Comparison of ENCODE assay signal across 7 mouse cellular contexts in the genomic region with DNA sequence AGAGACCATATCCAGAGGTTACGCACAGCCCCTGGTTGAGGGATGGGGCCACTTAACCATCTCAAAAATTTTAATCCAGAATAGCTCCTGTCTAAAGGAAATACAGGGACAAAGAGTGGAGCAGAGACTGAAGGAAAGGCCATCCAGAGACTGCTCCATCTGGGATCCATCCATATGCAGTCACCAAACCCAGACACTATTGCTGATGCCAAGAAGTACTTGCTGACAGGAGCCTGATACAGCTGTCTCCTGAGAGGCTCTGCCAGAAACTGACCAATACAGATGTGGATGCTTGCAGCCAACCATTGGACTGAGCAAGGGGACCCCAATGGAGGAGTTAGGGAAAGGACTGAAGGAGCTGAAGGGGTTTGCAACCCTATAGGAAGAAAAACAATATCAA. TPM values are rescaled to one million over a fixed set of nuclear protein-coding genes. Genes with fewer than 3 reads are reported as not detected.
DNase-seq lines count a peak whose midpoint lies in the region; ATAC-seq and TF ChIP-seq lines count a peak whose summit lies in the region.
"Not testable (repeated sequence)": the region's sequence is repeated elsewhere in the genome, so short reads cannot be mapped to it uniquely, and the experiment has no call there.

No protein-coding gene starts in this region.

- H3K4me2 ChIP-seq in lung, embryonic 14.5 days; lung, embryonic 16.5 days (ENCODE audit: low read depth, low read length): not testable (repeated sequence)

- 0 out of 2 replicates have a peak, but pooled peaks have one; percentile 28 for ATAC-seq in lung, embryonic 14.5 days (ENCODE audit: insufficient read depth)
- ATAC-seq in lung, embryonic 16.5 days (ENCODE audit: low read depth): peak; percentile 71

- not testable (repeated sequence) for H3K4me3 ChIP-seq in lung, embryonic 14.5 days (ENCODE audit: low read depth, low read length); lung, embryonic 16.5 days (ENCODE audit: low read length)

- not testable (repeated sequence) for H3K4me1 ChIP-seq in lung, embryonic 14.5 days (ENCODE audit: insufficient read depth); lung, embryonic 16.5 days (replicated peaks; ENCODE audit: control insufficient read depth, insufficient read depth, low read length)

- not testable (repeated sequence) for H3K36me3 ChIP-seq in lung, embryonic 14.5 days (ENCODE audit: insufficient read depth); lung, embryonic 16.5 days (ENCODE audit: control insufficient read depth, insufficient read depth, low read length)

- 82% methylated on average over 1 of the region's 1 CpGs for WGBS in lung, embryonic 14.5 days
- WGBS in lung, embryonic 16.5 days: 87% methylated on average over 1 of the region's 1 CpGs

- DNase-seq in heart, adult 18-20 months: peak; percentile 18 to 21
- peak; percentile 49 to 50 for DNase-seq in heart, postnatal 10 days
- DNase-seq in lung, embryonic 14.5 days: peak; percentile 52
- peak; percentile 56 for DNase-seq in lung, postnatal 10 days
- peak; percentile 14 for DNase-seq in lung, postnatal 25 days (ENCODE audit: low spot score)
- DNase-seq in lung, postnatal 4 days: peak; percentile 21 to 58

- intact Hi-C loops in heart, postnatal 10 days (cut with DNase I): not testable (repeated sequence)

- not testable (repeated sequence) for TF ChIP-seq CTCF in lung, embryonic 14.5 days (IDR thresholded peaks at IDR 0.05; ENCODE audit: low read depth)

- H3K27ac ChIP-seq in lung, embryonic 14.5 days (ENCODE audit: low read depth); lung, embryonic 16.5 days (ENCODE audit: low read length): not testable (repeated sequence)

- H3K27me3 ChIP-seq in lung, embryonic 14.5 days (ENCODE audit: insufficient read depth, low read length); lung, embryonic 16.5 days (ENCODE audit: control insufficient read depth, insufficient read depth, low read depth, low read length): not testable (repeated sequence)

- H3K9ac ChIP-seq in lung, embryonic 14.5 days; lung, embryonic 16.5 days (ENCODE audit: low read length): not testable (repeated sequence)

- not testable (repeated sequence) for H3K9me3 ChIP-seq in lung, embryonic 14.5 days (ENCODE audit: low read depth, low read length); lung, embryonic 16.5 days (ENCODE audit: control insufficient read depth, low read length)

RNA-seq across cellular contexts. Expression of gene Pacs1, which starts 35.9 kb away (rescaled TPM):
- total RNA-seq in heart, adult 18-20 months (2021): 10 to 100 TPM; 21.8 to 22.7 TPM
- 10 to 100 TPM; 24.5 to 27.8 TPM for total RNA-seq in heart, postnatal 10 days (2021)
- 27.8 and 31.8 TPM in 2 replicates for polyA plus RNA-seq in lung, embryonic 14.5 days (2014; fragmentation: Nextera tagmentation; extraction: Ambion mirVana)
- polyA plus RNA-seq in lung, embryonic 16.5 days (2015; fragmentation: Nextera tagmentation; extraction: Ambion mirVana): 16.5 and 21.0 TPM in 2 replicates

RNA-seq across cellular contexts. Expression of gene Sf3b2, which starts 58.3 kb away (rescaled TPM):
- total RNA-seq in heart, adult 18-20 months (2021): 100 to 1,000 TPM; 118 to 119 TPM
- 100 to 1,000 TPM; 129 to 136 TPM for total RNA-seq in heart, postnatal 10 days (2021)
- 334 and 368 TPM in 2 replicates for polyA plus RNA-seq in lung, embryonic 14.5 days (2014; fragmentation: Nextera tagmentation; extraction: Ambion mirVana)
- polyA plus RNA-seq in lung, embryonic 16.5 days (2015; fragmentation: Nextera tagmentation; extraction: Ambion mirVana): 322 TPM in 2 replicates
